Mouse (Mus musculus): ENCODE results near the gene Sidt2.

Sidt2 gene

GRCm38 (mm10) chr9:45946872-45947183, 8.2 kb downstream of the Sidt2 start:
- DNase-seq (ENCODE audit: low spot score in 2 of 2) = no peak

- DNase-seq (ENCODE audit: low spot score in 2 of 2) = no peak
These were observed 8.7 kb downstream of the Sidt2 start for GRCm38 (mm10) chr9:45946182-45946871.

DNA sequence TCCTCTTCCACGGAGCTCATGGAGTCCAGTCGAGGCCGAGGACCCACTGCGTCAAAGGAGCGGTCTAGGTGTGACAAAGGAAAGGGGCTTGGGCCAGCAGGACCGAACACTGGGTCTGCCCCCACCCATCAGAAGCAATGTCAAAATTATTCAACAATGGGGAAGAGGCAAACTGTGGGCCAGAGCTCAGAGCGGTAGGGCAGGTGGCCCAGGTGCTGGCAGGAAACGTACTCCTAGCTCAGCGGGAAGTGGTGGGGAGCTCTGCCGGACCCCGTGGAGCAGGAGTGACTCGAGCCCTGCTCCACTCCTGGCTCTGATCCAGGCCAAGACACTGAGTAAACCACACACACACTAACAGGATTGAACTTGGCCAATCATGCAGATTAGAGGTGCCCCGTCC, 9.3 kb downstream of the Sidt2 start:
- DNase-seq (ENCODE audit: low spot score in 2 of 2) = no peak

GRCm38 (mm10) chr9:45944506-45945400, 10.3 kb downstream of the Sidt2 start:
- DNase-seq (ENCODE audit: low spot score in 2 of 2) = peak; percentile 82 to 84

DNA sequence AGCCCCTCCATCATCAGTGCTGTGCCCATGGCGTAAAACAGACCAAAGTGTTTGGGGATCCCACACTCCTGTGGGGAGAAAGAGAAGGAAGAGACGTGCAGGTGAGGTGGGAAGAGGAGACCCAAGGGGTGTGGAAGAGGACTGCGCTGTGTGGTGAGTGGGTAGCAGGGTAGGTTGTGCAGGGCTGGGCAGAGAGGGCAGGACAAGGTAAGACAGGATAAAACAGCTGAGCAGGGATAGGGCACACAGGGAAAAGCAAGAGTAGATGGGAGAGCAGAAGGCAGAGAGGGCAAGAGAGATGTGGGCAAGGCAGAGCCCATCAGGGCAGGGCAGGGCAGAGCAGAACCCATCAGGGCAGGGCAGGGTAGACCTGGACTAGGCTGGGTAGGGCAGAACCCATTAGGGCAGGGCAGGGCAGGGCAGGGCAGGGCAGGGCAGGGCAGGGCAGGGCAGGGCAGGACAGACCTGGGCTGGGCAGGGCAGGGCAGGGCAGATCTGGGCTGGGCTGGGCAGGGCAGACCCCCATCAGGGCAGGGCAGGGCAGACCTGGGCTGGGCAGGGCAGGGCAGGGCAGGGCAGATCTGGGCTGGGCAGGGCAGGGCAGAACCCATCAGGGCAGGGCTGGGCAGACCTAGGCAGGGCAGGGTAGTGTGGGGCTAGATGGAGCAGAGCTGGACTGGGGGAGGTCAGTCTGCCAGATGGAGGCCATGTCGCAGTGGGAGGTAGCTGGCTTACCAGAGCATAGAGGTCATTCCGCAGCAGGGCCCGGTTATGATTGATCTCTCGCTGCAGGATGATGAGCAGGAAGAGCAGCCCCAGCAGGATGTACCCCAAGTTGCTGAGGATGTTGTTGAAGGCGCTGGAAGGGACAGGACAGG, 11.2 kb downstream of the Sidt2 start:
- DNase-seq (ENCODE audit: low spot score in 2 of 2) = no peak

DNA sequence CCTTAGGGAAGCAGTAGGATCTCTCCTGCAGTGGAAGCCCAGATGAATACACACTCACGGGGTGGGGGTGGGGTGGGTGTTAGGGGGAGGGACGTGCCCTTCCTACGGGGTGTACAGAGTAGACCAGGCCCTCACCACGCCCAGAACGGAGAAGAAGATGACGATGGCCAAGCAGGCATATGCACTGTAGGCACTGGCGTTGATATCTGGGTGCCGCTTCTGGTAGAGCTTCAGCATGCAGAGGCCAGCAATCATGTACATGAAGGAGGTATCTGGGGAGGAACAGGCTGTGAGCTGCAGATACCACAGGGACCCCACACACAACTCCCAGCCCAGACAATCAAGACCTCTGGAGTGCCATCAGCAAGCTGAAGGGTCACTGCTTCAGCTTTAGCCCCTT, 12.1 kb downstream of the Sidt2 start:
- DNase-seq (ENCODE audit: low spot score in 2 of 2) = no peak

- no peak for DNase-seq (ENCODE audit: low spot score in 2 of 2)
These were observed 12.6 kb downstream of the Sidt2 start for GRCm38 (mm10) chr9:45942464-45942863.

GRCm38 (mm10) chr9:45941329-45941888, 13.6 kb downstream of the Sidt2 start:
- no peak for DNase-seq (ENCODE audit: low spot score in 2 of 2)

DNA sequence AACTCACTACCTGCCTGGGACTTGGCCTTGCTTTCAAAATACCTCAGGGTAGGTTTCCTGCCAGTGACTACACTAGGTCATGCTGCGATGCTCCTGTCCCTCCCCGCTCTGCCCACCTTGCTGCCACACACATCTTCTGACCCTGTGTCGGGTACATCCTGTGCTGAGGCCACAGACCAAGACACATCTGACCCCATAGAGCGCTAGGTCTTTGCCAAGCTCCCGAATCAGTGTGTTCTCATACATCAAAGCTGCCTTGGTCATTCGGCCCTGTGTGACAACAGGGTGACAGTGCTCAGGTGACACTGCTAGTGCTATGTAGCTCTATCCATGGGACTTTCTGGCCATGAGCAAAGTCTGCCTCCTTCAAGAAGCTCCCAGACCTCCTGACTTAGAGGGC, 15.3 kb downstream of the Sidt2 start:
- DNase-seq (ENCODE audit: low spot score in 2 of 2) = no peak

- DNase-seq (ENCODE audit: low spot score in 2 of 2) = no peak
These were observed 16.0 kb downstream of the Sidt2 start for GRCm38 (mm10) chr9:45938952-45939637.

DNA sequence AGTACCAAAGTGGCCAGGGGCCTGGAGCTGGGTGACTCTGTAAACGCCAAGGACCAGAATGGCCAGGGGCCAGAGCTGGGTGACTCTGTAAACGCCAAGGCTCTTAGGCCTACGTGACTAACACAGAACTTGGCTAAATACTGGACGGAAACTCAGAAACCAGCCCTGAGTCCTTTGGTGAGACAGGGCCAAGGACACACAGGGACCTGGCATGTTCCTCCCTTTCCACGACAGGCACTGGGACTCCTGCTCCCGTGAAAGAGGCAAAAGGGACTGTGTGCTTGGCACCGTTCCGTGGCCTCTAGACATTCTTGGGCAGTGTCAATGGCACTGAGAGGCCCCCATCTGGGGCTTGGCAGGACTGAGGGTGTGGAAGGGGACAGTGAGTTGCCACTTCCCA, 17.0 kb downstream of the Sidt2 start:
- no peak for DNase-seq (ENCODE audit: low spot score in 2 of 2)

DNA sequence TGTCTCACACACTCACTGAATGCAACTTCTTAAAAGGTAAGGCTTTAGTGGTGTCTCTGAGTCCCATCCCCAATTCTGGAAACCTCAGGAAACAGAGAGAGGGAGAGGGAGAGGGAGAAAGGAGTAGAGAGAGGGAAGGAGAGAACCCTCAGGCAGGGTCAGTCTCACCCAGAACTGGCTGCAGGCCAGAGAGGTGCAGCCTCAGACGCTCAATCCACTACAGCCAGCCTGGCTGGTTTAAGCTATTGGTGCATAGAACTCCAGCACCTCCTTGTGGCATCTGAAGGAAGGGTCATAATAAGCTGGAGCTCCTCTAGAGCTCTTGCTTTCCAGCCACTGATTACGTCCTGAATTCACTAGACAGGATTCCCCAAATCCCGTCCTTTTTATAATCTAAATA, 18.2 kb downstream of the Sidt2 start:
- DNase-seq (ENCODE audit: low spot score in 2 of 2) = peak in 1 of 2 experiments; percentile 45

- no peak for DNase-seq (ENCODE audit: low spot score in 2 of 2)
These were observed 19.3 kb downstream of the Sidt2 start, which contains the start of gene Tagln for GRCm38 (mm10) chr9:45935628-45936210. Gene Tagln (minus strand): TSS chr9:45936058.

- DNase-seq (ENCODE audit: low spot score in 2 of 2) = no peak
These were observed 22.3 kb downstream of the Sidt2 start for GRCm38 (mm10) chr9:45932571-45933415.

GRCm38 (mm10) chr9:45931958-45932357, 23.1 kb downstream of the Sidt2 start:
- no peak for DNase-seq (ENCODE audit: low spot score in 2 of 2)

GRCm38 (mm10) chr9:45929285-45929684, 25.8 kb downstream of the Sidt2 start:
- DNase-seq (ENCODE audit: low spot score in 2 of 2) = no peak

GRCm38 (mm10) chr9:45919895-45920294, 35.2 kb downstream of the Sidt2 start:
- no peak for DNase-seq (ENCODE audit: low spot score in 2 of 2)

- peak in 1 of 2 experiments; percentile 25 for DNase-seq (ENCODE audit: low spot score in 2 of 2)
These were observed 37.8 kb downstream of the Sidt2 start for GRCm38 (mm10) chr9:45917041-45917934.

- no peak for DNase-seq (ENCODE audit: low spot score in 2 of 2)
These were observed 39.4 kb downstream of the Sidt2 start for GRCm38 (mm10) chr9:45915659-45916058.

Measured in spleen, postnatal 36 days (tissue).